Mouse (Mus musculus): ENCODE measurements at regions not wholly inside any gene's neighbourhood (a gene's known extent, or its start where the extent isn't known, plus 50 kb on each side); places are given as distances from the start of the nearest gene placed in this dataset.

DNA sequence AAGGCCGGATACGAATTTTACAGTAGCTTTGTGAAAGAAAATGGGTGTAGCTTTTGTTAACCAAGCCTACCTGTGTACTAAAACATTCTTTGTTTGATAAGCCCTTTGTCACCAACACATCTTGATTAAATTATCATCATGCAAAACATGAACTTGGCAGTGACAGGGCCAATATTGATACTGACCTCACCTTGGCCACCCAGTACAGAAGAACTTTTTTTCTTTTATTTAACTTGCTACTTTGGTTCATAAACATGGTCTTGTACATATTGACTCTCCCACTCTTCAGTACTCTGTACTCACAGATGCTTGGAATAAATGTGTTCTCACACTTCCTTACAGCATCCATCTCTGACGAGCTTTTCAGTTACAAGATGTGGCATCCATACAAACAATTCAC lies 570.0 kb upstream of the Klf4 start:
- intact Hi-C loops (cut with DNase I) = no loop called here
- DNase-seq = no peak

DNA sequence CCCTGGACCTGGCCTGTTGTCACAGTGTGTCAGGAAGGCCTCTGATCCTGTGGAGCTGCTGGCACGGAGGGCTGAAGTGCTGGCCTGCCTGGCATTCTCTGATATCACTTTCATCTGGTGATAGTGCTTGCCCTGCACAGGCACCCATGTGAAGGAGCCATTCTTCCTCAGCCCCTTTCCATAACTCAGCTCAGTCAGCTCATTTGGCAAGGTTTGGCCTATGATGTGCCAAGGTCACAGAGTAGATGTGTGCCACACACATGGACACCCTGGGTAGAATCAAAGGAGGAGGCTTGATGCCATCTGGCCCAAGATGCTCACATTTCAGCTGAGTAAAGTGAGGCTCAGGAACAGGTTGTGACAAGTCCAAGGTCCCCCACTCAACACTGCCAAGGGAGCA lies 558.5 kb upstream of the Klf4 start:
- intact Hi-C loops (cut with DNase I) = no loop called here
- DNase-seq = peak; percentile 12 to 31

DNA sequence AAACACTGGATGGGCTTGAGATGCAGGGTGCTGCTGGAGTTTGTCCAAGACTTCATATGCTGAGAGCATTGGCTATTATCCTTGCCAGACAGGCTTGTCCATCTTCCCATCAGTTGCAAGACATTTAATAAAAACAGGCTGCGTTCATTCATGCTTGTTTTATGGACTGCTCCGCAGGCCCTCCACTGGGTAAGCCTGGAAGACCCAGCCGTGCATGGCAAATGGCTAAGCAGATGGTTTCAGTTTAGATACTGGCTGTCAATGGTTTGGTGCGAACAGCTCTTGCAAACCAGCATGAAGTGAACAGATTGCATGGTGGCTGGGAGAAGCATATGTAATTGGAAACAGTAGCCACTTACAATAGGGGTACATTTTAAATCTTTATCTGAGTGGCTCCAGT lies 556.4 kb upstream of the Klf4 start:
- intact Hi-C loops (cut with DNase I) = no loop called here
- peak in 1 of 2 experiments; percentile 16 for DNase-seq

DNA sequence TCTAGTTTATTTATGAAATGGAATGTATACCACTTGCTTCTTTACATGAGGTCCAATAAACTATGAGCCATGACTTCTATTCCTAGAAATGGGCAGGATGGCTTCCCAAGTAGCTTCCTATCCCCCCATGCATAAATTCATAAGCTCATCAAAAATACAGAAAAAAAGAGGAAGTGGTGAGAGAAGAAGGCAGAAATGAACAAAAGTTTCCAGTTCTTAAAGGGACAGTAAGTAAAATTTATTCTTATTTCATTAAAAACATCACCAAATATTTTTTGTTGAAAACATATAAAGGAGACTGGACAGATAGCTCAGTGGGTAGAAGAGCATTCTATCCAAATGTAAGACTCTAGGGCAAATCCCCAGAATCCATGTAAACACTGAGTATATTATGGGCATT lies 554.0 kb upstream of the Klf4 start:
- intact Hi-C loops (cut with DNase I) = no loop called here
- no peak for DNase-seq

DNA sequence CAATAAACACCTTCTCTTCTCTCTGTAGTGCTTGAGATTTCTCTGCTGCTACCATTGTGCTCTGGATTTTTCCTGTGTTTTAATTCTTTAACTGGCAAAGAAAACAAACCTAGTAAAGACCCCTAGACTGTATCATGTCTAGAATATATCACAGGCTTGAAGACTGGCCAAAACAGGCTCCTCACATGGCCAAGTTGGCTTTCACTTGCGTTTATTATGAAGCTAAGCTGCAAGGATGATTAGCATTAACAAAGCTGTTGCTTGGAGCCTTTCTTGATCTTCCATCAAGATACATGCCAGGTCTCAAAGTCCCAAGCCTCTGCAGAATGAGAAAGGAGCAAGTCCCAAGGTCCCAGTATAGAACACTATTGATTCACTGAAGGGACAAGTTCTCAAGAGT lies 551.9 kb upstream of the Klf4 start:
- no peak for DNase-seq
- intact Hi-C loops (cut with DNase I) = no loop called here

DNA sequence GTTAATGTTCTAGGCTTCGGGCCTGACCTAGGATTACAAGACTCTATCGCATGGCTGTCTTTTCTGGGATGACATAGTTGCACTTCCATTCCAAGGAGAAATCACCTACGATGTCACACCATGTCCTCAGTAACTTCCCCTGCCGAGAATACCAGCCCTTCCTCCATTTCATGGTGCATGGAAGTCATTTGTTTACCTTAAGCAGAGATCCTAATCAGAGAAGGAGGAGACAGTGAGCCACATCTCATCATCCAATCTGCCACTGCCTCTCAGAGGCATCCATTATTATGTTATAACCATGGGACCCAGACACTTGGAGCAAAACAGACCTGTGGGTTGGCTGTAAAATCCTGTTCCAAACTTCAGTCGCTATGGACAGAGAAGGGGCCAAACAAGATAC lies 550.1 kb upstream of the Klf4 start:
- intact Hi-C loops (cut with DNase I) = no loop called here
- no peak for DNase-seq

DNA sequence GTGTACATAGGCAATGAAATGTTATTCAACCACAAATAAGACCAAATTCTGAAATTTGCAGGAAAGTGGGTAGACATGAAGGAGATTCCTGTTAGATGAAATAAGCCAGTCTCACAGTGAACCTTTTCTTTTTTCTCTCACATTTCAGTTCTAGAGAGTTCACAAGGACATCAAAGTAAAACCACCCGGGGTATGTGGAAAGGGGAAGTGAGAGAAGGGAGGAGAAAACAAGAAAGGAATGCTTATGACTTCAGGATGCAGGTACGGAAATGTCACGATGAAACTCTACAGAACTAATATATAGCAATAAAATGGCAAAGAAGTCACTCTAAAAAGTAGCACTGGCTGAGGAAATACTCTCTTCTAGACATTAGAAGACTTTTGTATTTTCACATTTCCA lies 548.7 kb upstream of the Klf4 start:
- intact Hi-C loops (cut with DNase I) = no loop called here
- no peak for DNase-seq

DNA sequence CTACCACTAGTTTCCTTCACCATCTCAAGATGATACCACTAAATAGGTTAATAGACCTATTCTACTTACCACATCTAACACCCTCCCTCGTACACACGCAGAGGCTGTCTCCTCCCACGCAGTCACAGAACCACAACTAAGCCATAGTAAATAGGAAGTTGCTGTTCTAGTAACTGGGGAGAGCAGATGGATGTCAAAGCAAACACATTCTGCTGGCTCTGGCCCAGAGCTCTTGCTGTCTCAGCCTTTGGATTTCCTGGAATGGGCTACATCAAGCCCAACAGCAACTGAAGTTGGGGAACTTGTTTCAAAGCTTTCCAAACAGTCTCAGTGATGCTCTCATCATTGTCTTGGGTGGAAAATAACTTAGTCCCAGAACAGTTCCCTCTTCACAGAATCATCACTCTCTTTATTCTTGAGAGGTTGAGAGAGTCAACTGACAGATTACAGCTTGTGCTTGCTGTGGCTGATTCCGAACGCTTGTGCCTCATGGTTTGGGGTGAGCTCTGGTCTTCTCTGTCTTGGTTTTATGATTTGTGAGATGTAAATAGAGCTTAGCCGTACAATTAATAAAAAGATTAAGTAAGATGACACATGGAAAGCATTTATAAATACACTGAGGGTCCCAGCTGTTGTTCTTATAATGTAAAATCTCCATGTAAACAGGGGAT lies 538.5 kb upstream of the Klf4 start:
- DNase-seq = peak; percentile 38 to 47
- intact Hi-C loops (cut with DNase I) = no loop called here

DNA sequence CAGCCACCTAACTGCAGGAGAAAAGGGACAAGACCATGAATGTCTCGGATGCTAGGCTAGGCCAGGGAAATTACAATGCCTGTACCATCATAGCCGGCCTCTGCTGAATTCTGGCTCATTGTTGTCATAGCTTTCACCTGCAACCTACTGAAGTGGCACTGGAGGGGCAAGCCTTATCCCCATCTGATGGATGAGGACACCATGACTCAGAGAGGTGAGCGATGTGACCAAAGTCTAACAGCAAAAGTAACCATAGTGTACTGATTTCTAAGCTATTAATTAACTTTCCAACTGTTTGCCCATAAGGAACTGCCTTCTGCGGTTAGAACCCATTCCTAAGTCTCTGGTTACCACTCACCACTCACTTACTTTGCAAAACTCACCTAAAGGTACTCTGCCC lies 536.6 kb upstream of the Klf4 start:
- DNase-seq = no peak
- intact Hi-C loops (cut with DNase I) = no loop called here

DNA sequence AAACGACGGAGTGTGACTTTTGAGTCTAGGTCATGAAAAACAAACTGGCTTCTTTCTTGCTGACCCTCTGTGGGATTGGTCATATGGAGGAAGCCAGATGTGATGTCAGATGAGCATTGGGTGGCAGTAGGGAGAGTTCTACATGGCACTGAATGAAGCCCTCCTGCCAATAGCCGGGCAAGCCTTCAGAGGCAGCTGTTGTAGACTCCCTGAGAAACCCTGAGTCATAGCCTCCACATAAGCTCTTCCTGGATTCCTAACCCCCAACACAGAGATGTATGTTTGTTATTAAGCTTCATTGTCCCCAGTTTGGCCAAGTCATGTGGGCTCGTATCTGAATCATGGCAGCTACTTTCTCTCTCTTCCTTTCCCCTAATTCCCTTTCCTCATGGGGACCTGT lies 532.4 kb upstream of the Klf4 start:
- intact Hi-C loops (cut with DNase I) = no loop called here
- DNase-seq = no peak

DNA sequence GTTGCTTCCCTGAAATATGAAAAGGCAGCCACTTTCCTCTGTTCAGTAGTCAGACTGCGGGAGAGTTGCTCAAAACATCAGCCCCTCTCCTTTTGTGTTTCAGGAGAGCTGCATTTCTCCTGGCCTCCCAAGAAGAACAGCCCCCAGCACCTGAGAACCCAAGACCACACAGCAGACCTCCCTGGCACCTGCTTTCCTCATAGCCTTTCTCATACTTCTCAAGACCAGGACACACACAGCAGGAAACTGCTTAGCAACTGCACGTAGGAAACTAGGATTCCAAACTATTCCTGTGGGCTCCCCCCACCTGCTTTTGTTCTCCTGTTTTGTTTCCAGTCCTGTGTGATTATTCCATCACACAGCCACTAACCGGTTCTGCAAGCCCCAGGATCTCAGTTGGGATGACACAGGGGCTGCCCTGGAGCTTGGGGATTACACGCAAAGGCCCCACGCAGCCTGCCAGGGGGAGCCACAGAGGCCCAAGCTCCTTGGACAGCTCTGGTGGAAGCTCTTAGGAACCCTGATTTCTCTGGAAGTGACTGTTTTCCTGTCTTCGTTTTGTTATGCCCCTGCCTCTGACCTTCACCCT lies 519.6 kb upstream of the Klf4 start:
- intact Hi-C loops (cut with DNase I) = no loop called here
- peak in 1 of 2 experiments; percentile 6 for DNase-seq

DNA sequence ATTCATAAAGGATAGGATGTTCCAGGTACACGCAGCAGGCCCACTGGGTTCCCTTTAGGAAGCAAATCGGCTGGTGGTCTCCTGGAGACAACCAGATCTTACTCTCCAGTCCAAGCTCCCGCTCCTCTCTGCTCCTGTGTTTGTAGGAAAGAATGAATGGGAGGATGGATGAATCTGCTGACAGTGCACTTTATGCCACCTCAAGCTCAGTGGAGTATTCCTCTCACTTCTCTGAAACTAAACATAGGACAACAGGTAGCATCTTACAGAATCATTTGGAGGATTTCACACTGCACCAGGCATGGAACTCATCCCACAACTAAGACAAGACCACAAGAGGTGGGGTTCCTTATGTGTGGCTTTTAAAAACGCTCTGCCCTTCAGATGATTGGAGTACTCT lies 507.1 kb upstream of the Klf4 start:
- intact Hi-C loops (cut with DNase I) = no loop called here

DNA sequence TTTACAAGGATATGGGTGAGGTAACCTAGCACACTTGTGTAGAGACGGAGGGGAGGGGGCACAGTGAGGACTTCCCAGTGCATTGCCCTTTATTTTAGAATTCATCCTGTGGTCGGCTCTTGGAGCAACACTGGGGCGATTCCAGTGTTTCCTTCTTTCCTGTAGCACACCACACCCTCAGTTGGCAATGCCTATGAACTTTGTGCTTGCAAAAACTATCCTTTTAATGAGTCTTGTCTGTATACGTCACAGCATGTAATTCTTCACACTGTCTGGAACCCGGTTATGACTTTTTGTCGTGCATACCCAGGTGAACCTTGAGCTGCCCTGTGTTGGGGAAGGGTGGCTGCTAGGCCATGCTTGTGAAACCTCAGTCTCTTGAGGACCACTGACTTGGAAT lies 504.1 kb upstream of the Klf4 start:
- intact Hi-C loops (cut with DNase I) = no loop called here

More for the DNA sequence above, 507.1 kb upstream of the Klf4 start:
- DNase-seq = no peak

DNA sequence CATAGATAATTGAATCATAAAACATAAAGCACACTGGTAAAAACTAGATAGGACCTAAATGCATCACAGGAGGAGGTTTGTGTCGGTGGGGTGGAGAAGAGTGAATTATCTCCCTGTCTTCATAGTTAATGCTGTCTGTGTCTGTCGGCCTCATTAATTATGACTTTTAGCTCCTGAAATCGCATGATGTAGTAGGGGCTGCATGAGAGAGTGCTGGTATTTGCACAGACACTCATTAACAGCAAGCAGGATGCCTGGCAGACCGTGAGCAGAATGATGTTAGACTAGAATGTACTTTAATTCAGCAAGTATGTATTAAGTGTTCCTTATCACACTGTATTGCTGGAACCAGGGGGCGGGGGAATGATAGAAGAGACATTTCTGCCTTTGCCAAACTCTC lies 503.3 kb upstream of the Klf4 start:
- intact Hi-C loops (cut with DNase I) = no loop called here
- no peak for DNase-seq

More for the DNA sequence above, 504.1 kb upstream of the Klf4 start:
- DNase-seq = no peak

DNA sequence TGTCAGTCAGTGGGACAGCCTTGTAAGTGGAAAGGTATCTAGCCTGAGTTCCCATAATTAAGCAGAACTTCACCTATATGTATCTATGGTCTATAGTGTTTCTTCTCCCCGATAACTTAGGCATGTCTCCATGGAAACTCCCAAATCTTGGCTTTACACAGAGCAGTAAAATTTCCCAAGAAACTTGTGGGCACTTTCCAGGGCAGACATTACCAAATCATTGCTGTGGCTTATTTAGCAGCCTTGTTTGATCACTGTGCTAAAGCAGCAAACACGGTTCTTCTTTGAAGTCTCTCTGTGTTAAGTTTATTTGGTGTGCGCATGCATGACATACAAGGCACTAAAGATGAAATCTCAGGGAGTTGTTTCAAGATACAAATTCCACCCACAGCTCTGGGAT lies 496.2 kb upstream of the Klf4 start:
- no peak for DNase-seq
- intact Hi-C loops (cut with DNase I) = no loop called here

DNA sequence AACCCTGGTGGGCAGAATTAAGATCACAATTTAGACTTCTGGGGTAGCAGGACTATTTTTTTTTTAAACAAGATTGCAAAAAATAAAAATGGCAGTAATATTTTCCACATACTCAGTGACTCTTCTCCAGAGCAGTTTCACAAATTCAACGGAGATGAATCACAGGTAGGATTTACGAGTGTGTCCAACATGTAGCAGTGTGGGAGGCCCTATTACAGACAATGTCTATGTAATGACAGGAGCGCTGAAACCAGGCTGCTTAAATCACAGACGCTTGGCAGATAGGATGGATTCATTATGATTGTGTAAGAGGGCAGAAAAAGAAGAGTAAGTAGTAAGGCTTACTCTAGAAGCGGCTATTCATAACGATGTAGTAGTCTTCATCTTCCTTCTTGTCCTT lies 495.0 kb upstream of the Klf4 start:
- no peak for DNase-seq
- intact Hi-C loops (cut with DNase I) = no loop called here

DNA sequence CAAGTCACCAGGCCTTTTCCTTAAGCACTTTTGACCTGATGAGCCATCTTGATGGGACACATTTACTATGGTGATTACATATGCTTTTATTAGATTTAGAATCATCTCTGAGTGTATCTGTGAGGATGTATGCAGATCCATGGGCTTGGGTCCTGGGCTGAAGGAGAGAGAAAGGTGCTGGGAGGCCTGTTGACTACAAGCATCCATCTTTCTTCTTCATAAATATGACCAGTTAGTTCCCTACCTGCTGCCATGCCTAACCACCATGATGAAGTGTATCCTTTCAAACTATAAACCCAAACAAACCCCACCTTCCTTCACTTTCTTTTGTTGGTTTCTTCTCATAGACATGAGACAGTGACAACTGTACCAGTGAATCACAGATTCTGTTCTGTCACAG lies 492.2 kb upstream of the Klf4 start:
- no peak for DNase-seq
- intact Hi-C loops (cut with DNase I) = no loop called here

DNA sequence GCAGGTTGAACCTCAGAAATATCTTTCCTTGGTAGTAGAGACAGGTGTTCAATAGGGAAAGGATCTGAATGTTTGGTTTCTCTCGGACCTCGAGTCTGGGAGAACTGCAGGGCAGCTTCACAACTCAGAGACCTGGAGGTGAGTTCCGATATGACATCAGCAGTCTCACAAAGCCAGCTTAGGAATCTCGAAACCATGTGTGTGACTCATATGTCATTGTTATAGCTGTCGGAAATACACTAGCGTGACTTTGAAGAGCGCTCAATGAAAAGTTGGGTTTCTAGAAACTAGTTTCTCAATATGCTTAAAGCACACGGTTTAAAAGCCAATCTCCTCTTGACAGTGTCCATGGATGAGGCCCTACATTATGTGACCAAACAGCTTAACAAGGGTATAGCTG lies 485.9 kb upstream of the Klf4 start:
- intact Hi-C loops (cut with DNase I) = no loop called here
- no peak for DNase-seq

DNA sequence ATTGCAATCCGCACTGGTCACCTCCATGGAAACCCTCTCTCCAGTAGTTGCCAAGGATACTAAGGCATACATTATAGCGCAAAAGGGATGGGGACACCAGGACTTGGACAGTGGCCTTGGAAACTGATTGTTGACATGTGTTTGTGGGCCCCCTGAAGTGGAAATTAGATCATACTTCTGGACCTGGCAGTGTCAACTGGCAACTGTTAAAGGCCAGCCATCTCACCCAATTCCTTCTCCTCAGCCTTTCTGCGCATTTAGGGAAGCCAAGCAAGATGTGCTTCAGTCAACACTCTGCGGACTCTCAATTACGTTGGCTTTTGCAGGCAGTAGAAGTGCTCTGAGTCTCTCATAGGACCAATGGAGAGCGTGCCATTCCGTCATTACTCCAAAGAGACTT lies 483.2 kb upstream of the Klf4 start:
- intact Hi-C loops (cut with DNase I) = no loop called here
- no peak for DNase-seq

DNA sequence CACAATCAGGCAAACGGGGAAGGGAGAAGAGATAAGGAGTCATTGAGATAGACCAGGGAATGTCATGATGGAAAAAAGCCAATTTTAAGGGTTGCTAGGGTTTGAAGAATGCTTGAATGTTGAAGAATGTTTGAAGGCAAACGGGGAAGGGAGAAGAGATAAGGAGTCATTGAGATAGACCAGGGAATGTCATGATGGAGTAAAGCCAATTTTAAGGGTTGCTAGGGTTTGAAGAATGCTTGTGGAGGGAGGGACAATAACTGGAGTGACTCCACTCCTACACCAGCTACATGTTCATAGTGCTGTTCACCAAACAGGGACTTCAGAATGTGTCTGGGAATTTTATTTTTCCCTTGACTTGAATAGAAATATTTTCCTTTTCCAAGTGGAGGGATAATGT lies 476.0 kb upstream of the Klf4 start:
- intact Hi-C loops (cut with DNase I) = no loop called here
- DNase-seq = no peak

DNA sequence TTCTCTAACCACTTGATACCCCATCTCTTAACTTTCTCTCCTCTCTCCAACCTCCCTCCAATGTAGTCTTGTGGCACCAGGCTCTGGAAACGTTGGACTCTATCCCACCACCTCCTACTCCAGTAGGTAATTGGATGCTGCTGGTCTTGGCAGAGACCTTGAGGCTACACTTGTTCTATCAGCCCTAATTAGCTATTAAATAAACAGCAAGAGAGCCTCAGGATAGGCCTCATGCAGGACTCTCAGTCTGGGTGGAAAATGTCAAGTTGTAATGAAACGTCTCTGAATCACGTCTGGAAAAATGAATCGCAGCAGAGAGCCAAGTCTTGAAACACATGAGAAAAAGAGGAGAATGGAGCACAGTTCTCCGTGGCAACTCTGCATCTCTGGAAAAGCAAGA lies 472.0 kb upstream of the Klf4 start:
- no peak for DNase-seq
- intact Hi-C loops (cut with DNase I) = loop anchor here (5.0 kb wide), 1 partner anchor 472 kb away; the partner anchor contains the start of gene Klf4

DNA sequence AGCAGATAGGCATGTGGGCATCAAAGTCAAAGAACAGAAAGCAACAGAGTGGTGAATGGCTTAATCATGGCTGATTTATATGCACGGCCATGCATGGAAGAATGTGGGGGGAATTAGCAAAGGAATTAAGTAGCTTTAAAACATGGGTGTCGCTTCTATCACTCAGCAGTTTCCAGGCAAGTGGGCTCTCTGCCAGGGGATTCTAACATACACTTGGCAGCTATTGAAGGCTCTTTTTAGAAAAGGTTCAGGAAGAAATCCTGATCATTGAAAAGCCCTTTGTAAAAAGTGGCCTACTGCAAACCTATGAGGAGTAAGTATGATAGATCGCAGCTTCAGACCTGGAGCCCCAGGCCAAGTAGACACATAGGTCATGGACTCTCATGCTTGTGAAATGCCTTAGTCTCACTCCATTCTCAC lies 469.1 kb upstream of the Klf4 start:
- peak; percentile 53 to 55 for DNase-seq
- intact Hi-C loops (cut with DNase I) = loop anchor here (5.0 kb wide), 1 partner anchor 469 kb away; the partner anchor contains the start of gene Klf4

DNA sequence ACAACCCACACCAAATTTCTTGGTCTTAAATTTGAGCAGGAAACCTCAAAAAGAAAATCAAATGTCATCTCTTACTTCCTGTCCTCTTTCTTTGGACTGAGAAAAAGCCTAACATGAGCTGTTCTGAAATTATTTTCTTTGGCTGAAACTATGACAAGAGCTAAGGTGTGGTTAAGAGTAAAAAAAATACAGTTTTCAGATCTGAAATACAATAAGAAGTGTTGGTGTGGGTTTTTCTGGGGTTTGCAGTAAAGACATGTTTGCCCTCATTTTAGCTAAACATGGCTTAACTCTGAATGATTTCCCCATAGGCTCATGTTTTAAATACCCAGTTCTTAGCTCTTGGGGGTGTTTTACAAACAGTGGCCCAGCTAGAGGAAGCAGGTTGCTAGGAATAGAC lies 451.8 kb upstream of the Klf4 start:
- intact Hi-C loops (cut with DNase I) = no loop called here
- DNase-seq = no peak
